Mouse (Mus musculus) heart, embryonic 16.5 days (tissue): ENCODE measurements around the gene Il15. TPM values are rescaled to one million over a fixed set of nuclear protein-coding genes. Genes with fewer than 3 reads are reported as not detected.

ENCODE experiments used
- ATAC-seq: fragments of 200-750 bp; cut with Nextera tagmentation; replicated peaks from 2 replicates; pipeline ENCODE4 v1.8.0; 2017; ENCODE audit warnings: moderate number of reproducible peaks; ENCODE audit not compliant: insufficient read depth, low FRiP score; ENCODE audit errors: extremely low read depth
- H3K27ac ChIP-seq: fragments of 300-500 bp; sonication (generic); 2 replicates; pipeline ENCODE4 v1.5.1; 2014; ENCODE audit warnings: mild to moderate bottlenecking, low read length, control low read depth, moderate library complexity
- H3K27me3 ChIP-seq: fragments of 300-500 bp; sonication (generic); 2 replicates; pipeline ENCODE4 v1.6.1; 2014; ENCODE audit warnings: low read length, mixed read lengths; ENCODE audit not compliant: control insufficient read depth, insufficient read depth
- H3K36me3 ChIP-seq: fragments of 300-500 bp; sonication (generic); 2 replicates; pipeline ENCODE4 v1.6.1; 2014; ENCODE audit not compliant: control insufficient read depth, insufficient read depth
- H3K4me1 ChIP-seq: fragments of 300-500 bp; sonication (generic); 2 replicates; pipeline ENCODE4 v1.6.1; 2014; ENCODE audit warnings: low read length, mixed read lengths; ENCODE audit not compliant: control insufficient read depth, insufficient read depth
- H3K4me2 ChIP-seq: fragments of 300-500 bp; sonication (generic); 2 replicates; pipeline ENCODE4 v1.6.1; 2014; ENCODE audit warnings: low read depth, mild to moderate bottlenecking, control low read depth, low read length
- H3K4me3 ChIP-seq: fragments of 300-500 bp; sonication (generic); 2 replicates; pipeline ENCODE4 v1.5.1; 2014; ENCODE audit warnings: mild to moderate bottlenecking, control low read depth, low read length
- H3K9ac ChIP-seq: fragments of 300-500 bp; sonication (generic); 2 replicates; pipeline ENCODE4 v1.6.1; 2014; ENCODE audit warnings: low read length, control low read depth
- H3K9me3 ChIP-seq: fragments of 300-500 bp; sonication (generic); replicated peaks from 2 replicates; pipeline ENCODE4 v1.6.1; 2016; ENCODE audit warnings: low read length; ENCODE audit not compliant: control insufficient read depth
- WGBS: fragments of 180-500 bp; shearing (Covaris S2); extraction: QIAGEN DNeasy Blood & Tissue Kit; methylation state at CpG from one replicate; pipeline ENCODE4 v1.1.7; 2014; 5-methylcytosine and 5-hydroxymethylcytosine counted together
- polyA plus RNA-seq: library from polyadenylated mRNA; unstranded; fragments of >200 nt; fragmentation: Nextera tagmentation; extraction: Ambion mirVana; gene quantifications from 2 replicates; pipeline ENCODE4 v1.2.1, GENCODE M21; 2015

Il15 gene
- polyA plus RNA-seq, 1 experiment from 2014 or later: 15.3 TPM

DNA sequence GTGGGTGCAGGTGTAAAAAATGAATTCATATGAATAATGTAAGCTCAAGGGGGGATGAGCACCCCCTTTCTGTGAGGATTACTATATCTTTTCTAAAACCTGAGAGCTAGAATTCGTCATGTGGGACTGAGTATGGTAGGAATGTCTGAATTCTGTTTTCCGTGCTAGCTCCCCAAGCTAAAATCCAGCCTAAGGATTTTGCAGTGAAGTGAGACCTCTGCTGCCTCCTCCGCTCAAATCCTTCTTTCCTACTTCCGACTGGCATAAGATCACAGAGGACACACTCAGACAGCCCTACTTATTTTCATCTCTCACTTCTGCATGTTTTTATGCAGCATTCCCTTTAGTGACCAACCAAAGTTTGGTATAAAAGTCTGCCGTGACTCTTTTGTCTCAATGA, 121.0 kb downstream of the Il15 start:
- Histone ChIP-seq H3K27ac (no peak overlapping the region), H3K4me3 (no peak overlapping the region), H3K9ac (no peak overlapping the region), H3K36me3 (no peaks in the 10 kb centered on the region), H3K4me1 (no peaks in the 10 kb centered on the region), H3K4me2 (no peak overlapping the region), H3K27me3 (no peaks in the 10 kb centered on the region), H3K9me3 (no peaks in the 10 kb centered on the region)
- WGBS: 73% methylated on average over 5 of the region's 5 CpGs
- no peak for ATAC-seq
